Mouse (Mus musculus) testis, postnatal 14 days (tissue): ENCODE measurements around the gene Mnd1.

Source experiments
- DNase-seq: peaks from one replicate; pipeline ENCODE4 v3.0.0; 2021; ENCODE audit warnings: low spot score

Mnd1 gene

DNA sequence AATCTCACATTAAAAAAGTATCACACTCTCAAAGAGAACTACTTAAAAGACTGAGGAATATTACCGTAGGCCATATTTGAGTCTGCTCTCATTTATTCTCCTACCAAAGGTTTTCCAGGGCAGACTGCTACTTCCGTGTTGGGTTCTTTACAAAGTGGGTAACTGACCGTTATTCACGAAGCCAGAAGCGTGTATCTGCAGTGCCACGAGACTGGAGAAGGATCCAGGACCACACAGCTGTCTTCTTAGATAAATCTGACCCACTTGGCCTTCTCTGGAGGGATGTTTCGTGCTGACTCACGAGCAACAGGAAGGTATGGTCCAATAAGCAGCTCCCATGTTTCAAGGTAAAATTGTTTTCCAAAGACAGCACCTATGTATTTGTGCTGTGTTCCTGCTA lies 113.8 kb downstream of the Mnd1 start:
- no peak for DNase-seq

DNA sequence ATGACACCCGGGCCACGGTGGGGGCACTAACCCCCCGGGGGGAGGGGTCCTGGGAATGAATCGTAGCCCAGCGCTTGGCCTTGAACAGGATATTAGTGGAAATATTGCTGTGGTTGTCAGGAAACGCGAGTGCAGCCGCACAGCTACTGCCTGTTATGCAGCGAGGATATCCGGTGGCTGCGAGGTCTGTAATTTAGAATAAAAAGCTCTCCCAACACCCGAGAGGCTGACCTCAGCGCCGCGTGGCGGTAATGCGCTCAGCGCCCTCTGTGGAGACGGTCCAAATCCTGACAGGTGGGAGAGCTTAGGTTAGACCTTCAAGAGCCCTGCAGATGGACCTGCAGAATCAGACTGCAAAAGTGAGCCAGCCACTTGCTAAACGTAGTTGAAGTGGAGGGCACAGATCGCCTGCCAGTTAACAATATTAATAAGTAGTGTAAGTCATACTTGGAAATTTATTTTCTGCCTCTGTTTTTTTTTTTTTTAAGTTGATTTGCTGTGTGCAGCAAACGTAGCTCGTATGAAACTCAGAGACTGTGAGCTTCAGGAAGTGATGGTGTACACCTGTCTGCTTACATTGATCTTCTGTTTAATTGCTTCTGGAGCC lies 115.0 kb downstream of the Mnd1 start:
- no peak for DNase-seq

DNA sequence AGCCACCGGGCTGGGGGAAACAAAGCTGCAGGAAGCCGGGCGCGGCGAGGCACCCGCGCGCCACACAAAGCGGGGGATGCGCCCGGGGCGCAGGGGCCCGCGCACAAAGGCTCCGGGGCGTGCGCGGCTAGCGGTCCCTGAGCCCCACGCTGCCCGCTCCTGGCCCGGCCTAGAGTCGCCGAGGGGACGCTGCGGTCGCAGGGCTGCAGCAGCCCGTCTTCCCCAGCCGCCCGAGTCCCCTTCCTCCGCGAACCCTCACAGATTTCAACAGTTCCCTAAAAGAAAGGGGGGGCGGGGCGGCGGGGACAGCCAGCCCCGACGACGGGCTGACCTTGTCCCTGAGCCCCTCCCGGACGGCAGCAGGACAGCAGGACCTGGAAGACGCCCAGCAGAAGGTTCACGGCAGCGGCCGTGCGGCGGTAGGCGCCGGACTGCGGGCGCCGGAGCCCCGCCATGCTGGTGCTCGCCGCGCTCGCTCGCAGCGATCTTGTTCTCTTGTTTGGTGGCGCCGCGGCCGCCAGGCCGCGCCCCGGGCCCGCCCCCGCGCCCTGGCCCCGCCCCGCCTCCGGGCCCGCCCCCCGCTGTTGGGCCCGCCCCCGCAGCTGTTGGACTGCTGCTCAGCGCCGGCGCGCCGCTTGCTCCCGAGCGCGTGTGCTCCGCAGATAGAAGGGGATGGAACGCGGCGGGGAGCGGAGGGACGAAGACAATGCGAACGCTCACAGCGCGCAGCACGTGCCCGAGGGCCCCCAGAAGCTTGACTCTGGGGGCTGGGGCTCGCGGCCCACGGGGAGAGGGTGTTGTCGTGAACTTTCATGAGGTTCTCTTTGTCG lies 115.7 kb downstream of the Mnd1 start, which contains the start of gene Tmem131l:
Gene Tmem131l, minus strand, starts transcription at position 530 of the 830 bp plus-strand sequence.
- DNase-seq = peak; percentile 87

DNA sequence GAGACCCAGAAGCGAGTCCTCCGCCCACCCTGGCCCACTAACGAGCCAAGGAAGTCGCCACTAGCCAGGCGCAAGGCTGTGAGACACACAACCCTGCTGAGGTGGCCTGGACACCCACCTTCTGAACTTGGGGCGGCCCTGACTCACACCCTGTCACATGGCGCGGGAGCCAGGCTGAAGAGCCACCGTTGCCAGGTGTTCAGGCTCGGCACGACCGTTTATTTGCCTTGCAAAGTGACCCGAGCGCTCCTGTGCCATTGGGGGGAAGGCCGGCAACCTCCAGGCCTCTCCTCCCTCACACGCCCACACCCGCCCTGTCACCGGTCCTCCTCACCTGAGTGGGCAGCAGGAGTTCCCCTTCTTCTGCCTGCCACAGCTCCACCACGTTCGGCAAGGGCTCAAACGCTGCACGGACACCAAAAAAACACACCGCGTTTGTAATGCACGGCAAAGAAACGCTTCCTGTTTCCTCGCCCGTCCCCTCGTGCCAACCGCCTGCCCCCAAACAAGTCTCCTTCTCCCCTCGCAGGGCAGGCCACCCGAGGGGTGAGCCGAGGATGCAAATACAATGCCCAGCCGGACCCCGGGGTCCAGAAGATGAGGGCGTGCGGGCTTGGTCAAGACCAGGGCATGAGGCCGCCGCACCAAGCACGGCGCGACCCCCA lies 116.5 kb downstream of the Mnd1 start:
- DNase-seq = peak; percentile 60

DNA sequence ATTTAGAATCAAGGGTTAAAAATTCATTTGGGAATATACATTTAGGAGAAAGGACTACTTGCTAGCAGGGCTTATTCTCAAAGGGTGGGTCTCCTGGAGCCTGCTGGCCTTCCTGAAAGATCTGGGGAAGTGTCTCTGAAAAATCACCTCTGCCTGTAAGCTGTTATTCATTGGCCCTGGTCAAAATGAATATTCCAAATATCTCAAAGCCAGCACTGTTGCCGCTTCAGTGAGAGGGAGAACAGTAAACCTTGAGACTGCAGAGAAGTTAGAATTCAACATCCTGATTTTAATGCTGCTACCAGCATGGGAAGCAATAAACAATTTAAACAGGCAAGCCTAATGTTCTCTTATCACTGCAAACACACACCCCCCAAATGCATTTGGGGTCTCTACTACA lies 117.5 kb downstream of the Mnd1 start:
- DNase-seq = no peak
